Mouse (Mus musculus) c-Kit-negative CD71-positive TER-119-positive erythroid progenitor cells, embryonic 14.5 days (primary cell): ENCODE measurements around the gene Pf4.
"Not testable (repeated sequence)": the region's sequence is repeated elsewhere in the genome, so short reads cannot be mapped to it uniquely, and the experiment has no call there.

ENCODE experiments used
- DNase-seq: peaks from one replicate; pipeline ENCODE4 v3.0.0-alpha.2; 2013; ENCODE audit warnings: low read depth, low spot score

The Pf4 gene

DNA sequence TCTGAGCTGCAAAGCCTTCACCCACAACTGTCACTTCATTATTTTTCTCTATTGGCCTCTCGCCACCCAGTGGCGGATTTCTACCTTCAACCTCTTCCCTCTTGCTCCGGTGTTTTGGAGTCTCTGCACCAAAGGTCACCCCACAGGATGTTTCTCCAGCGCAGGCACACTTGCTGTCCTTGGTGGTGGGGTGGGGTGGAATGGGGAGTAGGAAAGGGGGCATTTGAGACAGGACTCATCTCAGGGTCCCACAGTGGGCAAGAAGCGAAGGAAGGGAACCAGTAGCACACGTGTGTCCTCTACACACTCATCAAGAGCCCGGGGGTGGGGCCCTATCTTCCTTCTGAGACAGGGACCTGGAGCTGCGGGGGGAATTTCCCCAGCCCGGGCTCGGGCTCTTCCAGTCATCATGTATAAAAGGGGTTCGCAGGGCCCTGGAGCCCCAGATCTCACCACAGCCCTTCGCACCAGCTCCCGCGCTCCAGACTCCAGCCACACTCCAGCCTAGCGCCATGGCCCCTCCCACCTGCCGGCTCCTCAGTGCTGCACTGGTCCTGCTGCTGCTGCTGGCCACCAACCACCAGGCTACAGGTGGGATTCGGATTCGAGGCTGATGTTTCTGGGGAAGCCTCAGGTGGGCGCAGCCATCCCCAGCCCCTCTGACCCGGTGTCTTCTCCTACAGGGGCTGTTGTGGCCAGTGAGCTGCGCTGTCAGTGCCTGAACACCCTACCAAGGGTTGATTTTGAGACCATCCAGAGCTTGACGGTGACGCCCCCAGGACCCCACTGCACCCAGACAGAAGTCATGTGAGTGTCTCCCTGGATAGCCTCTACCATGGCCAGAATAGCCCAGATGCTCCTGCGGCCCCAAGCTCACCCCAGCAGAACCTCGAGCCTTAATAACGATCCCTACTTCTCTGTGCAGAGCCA lies 13.7 kb downstream of the Pf4 start, which contains the start of gene Cxcl3:
Cxcl3 (plus strand) TSS at position 445 of the 930 bp plus-strand sequence.
- no peak for DNase-seq

DNA sequence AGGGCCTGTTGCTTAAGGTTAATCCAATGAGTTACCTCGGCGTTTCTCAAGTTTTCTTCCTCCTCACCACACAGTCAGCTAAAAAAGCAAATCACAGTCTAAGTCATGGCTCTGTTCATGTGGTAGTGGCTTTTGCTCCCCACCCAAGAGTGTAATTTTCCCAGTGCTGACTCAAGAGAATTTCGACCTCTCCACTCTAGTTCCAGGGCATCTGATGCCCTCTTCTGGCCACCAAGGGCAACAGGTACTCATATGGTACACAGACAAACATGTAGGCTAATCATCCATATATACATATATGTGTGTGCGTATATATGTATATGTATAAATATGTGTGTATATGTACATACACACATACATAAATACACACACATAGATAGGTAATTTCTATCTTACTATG lies 15.9 kb downstream of the Pf4 start:
- no peak for DNase-seq

DNA sequence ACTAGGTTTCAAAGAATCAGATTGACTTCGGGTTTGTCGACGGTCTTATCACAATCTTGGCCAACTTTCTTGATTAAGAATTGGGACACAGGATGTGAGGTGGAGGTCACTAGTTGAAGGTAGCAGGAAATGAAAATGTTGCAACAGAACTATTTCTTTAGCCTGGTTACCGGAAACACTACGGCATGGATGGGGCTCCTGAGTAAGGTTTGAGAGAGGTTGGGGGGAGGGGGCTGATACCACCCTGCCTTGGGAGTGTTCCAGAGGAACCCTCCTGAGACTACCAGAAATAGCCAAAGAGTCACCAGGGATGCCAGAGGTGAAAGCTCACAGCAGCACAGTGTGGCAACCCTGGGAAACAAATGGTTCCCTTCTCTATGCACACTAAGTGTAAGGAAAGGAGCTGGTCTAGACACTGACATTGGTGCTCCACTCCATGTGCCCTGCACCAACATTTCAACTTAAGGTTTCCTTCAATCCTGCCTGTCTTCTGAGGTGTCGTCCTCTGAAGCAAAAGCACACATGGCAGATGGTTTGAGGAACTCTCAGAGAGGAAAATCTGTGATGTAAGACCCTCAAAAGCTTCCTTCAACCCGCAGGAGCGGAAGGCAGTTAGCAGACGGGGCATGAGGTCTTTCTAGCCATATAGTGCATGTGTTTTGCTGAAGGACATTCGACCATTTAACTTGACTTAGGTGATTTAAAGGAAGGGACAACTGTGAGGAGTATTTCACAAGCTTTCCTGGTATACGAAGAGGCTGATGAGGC lies 17.3 kb downstream of the Pf4 start:
- DNase-seq = no peak

DNA sequence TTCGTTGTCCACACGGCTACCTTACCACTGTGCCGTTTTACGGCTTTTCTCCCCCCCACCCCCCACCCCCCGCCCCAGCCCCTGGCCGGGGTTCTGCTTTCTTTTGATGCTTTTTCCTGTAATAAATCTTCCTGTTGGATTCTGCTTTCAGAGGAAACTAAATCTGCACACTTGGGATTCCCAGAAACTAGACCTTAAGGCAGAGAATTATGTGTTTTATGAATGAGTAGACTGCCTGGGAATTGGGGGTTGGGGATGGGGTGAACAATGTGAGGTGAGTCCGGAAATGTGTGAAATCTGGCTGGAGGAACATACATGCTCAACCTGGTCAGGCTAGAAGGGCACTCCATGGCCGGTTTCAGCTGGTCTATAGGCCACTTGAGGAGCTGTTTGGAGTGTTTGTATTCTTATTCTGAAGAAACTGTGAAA lies 17.9 kb downstream of the Pf4 start:
- no peak for DNase-seq

DNA sequence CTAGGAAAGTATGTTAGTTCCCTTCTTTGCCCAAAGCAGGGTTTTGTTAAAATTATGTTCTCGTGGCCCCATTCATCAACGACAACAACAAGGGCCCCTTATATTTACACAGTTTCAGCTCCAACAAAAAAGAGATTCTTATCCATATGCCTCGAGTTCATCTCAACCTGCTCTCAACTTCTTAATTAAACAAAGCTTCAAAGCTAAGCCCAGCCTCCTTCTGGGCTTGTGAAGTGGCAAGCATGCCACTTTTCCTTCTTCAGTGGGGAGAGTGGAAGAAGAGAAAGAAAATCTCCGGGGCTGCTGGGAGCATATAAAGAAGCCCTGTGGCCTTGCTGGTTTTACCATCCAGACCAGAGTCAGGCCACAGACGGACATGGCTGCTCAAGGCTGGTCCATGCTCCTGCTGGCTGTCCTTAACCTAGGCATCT lies 22.0 kb downstream of the Pf4 start, which contains the start of gene Cxcl15:
Cxcl15 (plus strand) TSS at position 340 of the 431 bp plus-strand sequence.
- no peak for DNase-seq

DNA sequence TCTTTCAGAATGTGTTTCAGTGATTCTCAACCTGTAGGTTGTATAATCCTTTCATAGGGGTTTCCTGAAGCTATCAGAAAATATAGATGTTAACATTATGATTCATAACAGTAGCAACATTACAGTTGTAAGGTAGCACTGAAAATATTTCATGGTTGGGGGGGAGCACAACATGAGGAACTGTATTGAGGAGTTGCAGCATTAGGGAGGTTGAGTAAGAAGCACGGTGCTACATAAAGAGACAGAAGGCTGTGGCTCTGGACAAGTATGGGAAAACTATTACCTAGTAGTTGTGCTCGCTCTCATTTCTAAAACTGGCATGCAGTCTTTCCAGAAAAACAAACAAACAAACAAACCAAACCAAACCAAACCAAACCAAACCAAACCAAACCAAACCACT lies 23.2 kb downstream of the Pf4 start:
- DNase-seq = not testable (repeated sequence)

DNA sequence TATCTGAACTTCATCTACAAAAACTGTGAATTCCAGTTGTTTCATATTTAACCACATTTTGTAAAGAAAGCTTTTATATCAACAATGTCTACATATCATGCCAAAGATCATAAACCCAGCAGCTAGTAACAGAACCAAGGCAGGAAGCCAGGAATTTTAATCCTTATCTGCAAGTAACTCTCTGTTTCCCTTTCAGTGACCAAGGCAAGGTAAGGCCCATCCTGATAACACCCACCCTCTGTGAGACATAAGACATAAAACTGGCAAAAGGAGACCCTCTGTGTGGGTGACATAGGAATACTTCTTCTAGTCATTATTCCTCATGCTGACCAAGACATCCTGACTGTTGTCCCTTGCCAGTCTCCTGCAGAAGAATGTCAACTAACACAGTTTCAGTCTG lies 32.3 kb downstream of the Pf4 start:
- no peak for DNase-seq

DNA sequence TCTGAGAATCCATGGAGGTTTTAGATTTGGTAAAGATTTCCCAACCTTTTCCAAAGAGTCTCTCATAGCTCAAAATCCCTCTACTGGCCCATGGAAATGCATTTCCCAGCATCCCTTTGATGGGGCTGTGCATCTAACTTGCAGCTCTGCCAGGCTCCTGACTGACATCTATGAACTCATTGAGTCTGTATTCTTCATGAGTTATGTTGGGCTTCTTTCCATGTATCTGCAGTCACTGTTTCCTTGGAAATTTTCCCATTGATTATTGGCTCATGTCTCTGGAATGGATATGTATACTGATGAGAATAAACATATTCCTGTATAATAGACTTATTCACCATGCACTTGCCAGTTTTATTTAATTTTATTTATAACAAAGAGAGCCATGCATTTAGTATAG lies 33.8 kb downstream of the Pf4 start:
- DNase-seq = no peak

DNA sequence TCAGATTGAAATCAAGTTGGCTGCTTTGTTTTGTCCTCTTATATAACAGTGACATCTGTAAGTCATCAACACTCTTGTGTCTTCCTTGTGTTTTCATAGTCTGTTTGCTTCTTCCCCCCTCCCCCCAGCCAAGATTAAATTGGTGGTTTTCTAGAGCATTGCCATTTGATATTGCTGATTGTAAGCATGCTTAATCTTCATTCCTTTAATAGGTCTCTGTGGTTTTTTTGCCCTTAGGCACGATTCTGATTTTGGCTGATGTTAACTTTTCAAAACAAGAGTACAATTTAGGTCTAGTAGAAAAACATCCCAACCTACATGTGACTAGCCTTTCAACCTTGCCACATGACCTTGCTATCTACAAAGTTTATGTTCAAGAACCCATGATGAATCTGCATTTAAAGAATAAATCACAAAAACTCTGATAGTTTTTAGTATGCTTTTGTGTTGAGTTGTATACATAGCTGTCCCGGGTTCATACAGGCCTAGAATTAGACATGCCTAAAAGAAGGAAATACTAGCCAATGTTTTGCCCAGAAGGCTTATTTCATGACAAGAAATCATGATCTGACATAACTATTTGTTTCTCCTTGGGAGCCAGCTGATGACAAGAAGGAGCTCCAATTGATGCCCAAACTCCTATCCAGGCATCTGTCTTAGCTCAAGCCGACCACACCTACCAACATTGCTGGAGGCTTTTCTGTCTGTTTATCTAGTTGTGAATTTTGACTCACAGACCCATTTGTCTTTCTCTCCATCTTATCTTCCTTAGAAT lies 35.1 kb downstream of the Pf4 start:
- no peak for DNase-seq

DNA sequence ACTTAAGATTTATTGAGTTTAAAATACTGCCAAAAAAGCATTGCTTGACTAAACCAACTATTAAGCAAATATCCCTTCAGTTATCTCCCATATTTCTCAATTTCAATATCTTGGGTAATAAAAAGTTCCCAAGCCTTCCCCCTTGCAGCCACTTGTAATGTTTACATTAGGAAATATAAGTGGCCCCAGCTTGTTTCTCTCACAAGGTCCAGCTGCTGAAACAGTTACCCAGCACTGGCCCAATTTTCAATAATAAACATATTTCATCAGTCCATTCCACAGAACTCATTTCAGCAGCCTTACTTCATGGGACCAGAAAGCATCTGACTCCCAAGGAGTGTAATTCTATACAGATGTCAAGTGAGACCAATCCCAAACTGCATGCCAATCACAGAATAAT lies 47.5 kb downstream of the Pf4 start:
- DNase-seq = no peak
